Mouse (Mus musculus) myocyte (in vitro differentiated cells): ENCODE measurements around the gene Sf1. TPM values are rescaled to one million over a fixed set of nuclear protein-coding genes. Genes with fewer than 3 reads are reported as not detected.

Source experiments
- H3K27me3 ChIP-seq: one replicate; pipeline ENCODE4 v1.6.1; 2011; ENCODE audit not compliant: control insufficient read depth, insufficient read depth, insufficient read length
- H3K36me3 ChIP-seq: one replicate; pipeline ENCODE4 v1.6.1; 2011; ENCODE audit not compliant: control insufficient read depth, insufficient read depth
- H3K4me2 ChIP-seq: one replicate; pipeline ENCODE4 v1.6.1; 2011; ENCODE audit warnings: low read depth, control low read depth
- H3K4me3 ChIP-seq: one replicate; pipeline ENCODE4 v1.5.1; 2011; ENCODE audit warnings: mild to moderate bottlenecking, control low read depth, moderate library complexity
- H3K79me2 ChIP-seq: one replicate; pipeline ENCODE4 v1.6.1; 2011; ENCODE audit not compliant: control insufficient read depth, insufficient read depth
- H3ac ChIP-seq: one replicate; pipeline ENCODE4 v1.6.1; 2011; ENCODE audit not compliant: control insufficient read depth, insufficient read length
- CEBPB ChIP-seq: IDR thresholded peaks from 2 replicates; pipeline ENCODE4 v1.6.1; 2011; ENCODE audit warnings: mild to moderate bottlenecking, moderate library complexity; ENCODE audit not compliant: poor library complexity, insufficient read depth, severe bottlenecking
- E2F4 ChIP-seq: IDR thresholded peaks from one replicate; pipeline ENCODE4 v1.6.1; 2011; ENCODE audit warnings: mild to moderate bottlenecking, control low read depth, moderate library complexity; ENCODE audit not compliant: insufficient read depth
- MAX ChIP-seq: IDR thresholded peaks from one replicate; pipeline ENCODE4 v1.6.1; 2011; ENCODE audit warnings: low read depth, mild to moderate bottlenecking, control low read depth
- MYOD1 ChIP-seq, 3 experiments: IDR thresholded peaks; one replicate each; pipeline ENCODE4 v1.6.1; 2011; ENCODE audit warnings: control low read depth in 2 of 3, low read depth in 2 of 3, mild to moderate bottlenecking in 2 of 3, moderate library complexity in 1 of 3; ENCODE audit not compliant: insufficient read length in 2 of 3, control insufficient read depth in 1 of 3
- MYOG ChIP-seq, 3 experiments: IDR thresholded peaks; one replicate each; pipeline ENCODE4 v1.6.1; 2011; ENCODE audit warnings: control low read depth in 2 of 3, low read depth in 2 of 3, mild to moderate bottlenecking in 2 of 3; ENCODE audit not compliant: insufficient read length in 2 of 3, control insufficient read depth in 1 of 3, insufficient read depth in 1 of 3
- POLR2A ChIP-seq: IDR thresholded peaks from one replicate; pipeline ENCODE4 v1.6.1; 2011; ENCODE audit warnings: low read depth, mild to moderate bottlenecking, control low read depth, moderate library complexity; ENCODE audit not compliant: insufficient read length
- POLR2AphosphoS2 ChIP-seq: IDR thresholded peaks from one replicate; pipeline ENCODE4 v1.6.1; 2011; ENCODE audit warnings: low read depth, control low read depth; ENCODE audit not compliant: insufficient read length
- REST ChIP-seq: IDR thresholded peaks from one replicate; pipeline ENCODE4 v1.6.1; 2011; ENCODE audit warnings: mild to moderate bottlenecking, control low read depth, moderate library complexity; ENCODE audit not compliant: insufficient read depth, insufficient read length
- SRF ChIP-seq: IDR thresholded peaks from one replicate; pipeline ENCODE4 v1.6.1; 2011; ENCODE audit warnings: low read depth; ENCODE audit not compliant: control insufficient read depth, insufficient read length
- TCF12 ChIP-seq: IDR thresholded peaks from one replicate; pipeline ENCODE4 v1.6.1; 2011; ENCODE audit warnings: mild to moderate bottlenecking, control low read depth; ENCODE audit not compliant: poor library complexity, insufficient read depth, severe bottlenecking
- TCF3 ChIP-seq: IDR thresholded peaks from one replicate; pipeline ENCODE4 v1.6.1; 2011; ENCODE audit warnings: low read depth, control low read depth; ENCODE audit not compliant: insufficient read length
- USF1 ChIP-seq: IDR thresholded peaks from one replicate; pipeline ENCODE4 v1.6.1; 2011; ENCODE audit warnings: low read depth, mild to moderate bottlenecking, control low read depth, moderate library complexity
- polyA plus RNA-seq: library from polyadenylated mRNA; unstranded; fragments of >200 nt; fragmentation: generic; extraction: Trizol; gene quantifications from one replicate; pipeline ENCODE4 v1.2.1, GENCODE M21; 2012; ENCODE audit warnings: missing spikeins

The Sf1 gene
- polyA plus RNA-seq, 1 experiment: 131 TPM

DNA sequence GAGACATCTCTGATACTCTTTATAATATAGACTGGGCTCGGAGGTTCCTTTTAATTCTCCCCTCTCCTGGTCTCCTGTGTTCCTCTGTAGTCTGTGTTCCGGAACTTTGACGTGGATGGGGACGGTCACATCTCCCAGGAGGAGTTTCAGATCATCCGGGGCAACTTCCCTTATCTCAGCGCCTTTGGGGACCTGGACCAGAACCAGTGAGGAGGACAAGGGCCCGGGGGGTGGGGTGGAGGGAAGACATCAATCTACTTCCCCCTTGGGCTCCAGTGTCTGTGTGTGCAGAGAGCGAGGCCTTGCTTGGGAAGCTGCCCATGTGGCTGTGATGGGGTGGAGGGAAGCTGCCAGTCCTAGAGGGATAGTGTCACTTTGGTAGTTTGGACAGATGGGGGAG, 45.3 kb downstream of the Sf1 start:
- no peak for TF ChIP-seq POLR2A
- TF ChIP-seq REST: no peak
- no peak for TF ChIP-seq E2F4
- no peak for TF ChIP-seq CEBPB
- no peak for TF ChIP-seq TCF12
- TF ChIP-seq MYOD1 (IDR thresholded peaks at IDR 0.05; ENCODE audit: control insufficient read depth in 1 of 3, insufficient read length in 2 of 3, low read depth in 2 of 3): no peak
- TF ChIP-seq MYOG (IDR thresholded peaks at IDR 0.05; ENCODE audit: control insufficient read depth in 1 of 3, insufficient read depth in 1 of 3, insufficient read length in 2 of 3, low read depth in 2 of 3): no peak
- TF ChIP-seq SRF: no peak
- no peak for TF ChIP-seq MAX
- no peak for TF ChIP-seq USF1
- no peak for TF ChIP-seq TCF3
- no peak for TF ChIP-seq POLR2AphosphoS2
- H3K36me3 ChIP-seq: no peaks in the 10 kb centered on the region
- H3K4me3 ChIP-seq: no peak overlapping the region
- H3K4me2 ChIP-seq: no peak overlapping the region
- H3ac ChIP-seq: no peak overlapping the region
- peaks cover 64% of the 10 kb centered on the region for H3K27me3 ChIP-seq
- H3K79me2 ChIP-seq: no peaks in the 10 kb centered on the region

DNA sequence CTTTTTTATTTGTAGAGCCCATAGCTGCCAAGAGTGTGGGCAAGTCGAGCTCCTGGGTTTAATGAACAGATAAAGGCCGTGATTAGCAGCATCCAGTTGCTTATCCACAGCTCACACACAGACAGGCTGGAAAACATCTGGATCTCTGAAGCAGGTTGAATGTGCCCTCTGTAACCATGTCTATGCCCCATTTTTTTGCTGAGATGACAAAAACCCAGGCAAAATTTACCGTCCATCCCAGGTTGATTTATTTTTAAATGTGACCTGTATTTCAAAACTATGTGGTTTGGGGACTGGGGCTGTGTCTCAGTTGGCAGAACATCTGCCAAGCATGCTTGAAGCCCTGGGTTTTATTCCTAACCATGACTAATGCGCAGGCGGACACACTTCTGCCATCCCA, 45.7 kb downstream of the Sf1 start:
- Histone ChIP-seq H3K36me3 (no peaks in the 10 kb centered on the region), H3K4me3 (no peak overlapping the region), H3K4me2 (no peak overlapping the region), H3K79me2 (no peaks in the 10 kb centered on the region), H3K27me3 (peaks cover 63% of the 10 kb centered on the region), H3ac (no peak overlapping the region)
- TF ChIP-seq MYOG (IDR thresholded peaks at IDR 0.05; ENCODE audit: control insufficient read depth in 1 of 3, insufficient read depth in 1 of 3, insufficient read length in 2 of 3, low read depth in 2 of 3) (no peak), MAX (no peak), CEBPB (no peak), TCF12 (no peak), SRF (no peak)

DNA sequence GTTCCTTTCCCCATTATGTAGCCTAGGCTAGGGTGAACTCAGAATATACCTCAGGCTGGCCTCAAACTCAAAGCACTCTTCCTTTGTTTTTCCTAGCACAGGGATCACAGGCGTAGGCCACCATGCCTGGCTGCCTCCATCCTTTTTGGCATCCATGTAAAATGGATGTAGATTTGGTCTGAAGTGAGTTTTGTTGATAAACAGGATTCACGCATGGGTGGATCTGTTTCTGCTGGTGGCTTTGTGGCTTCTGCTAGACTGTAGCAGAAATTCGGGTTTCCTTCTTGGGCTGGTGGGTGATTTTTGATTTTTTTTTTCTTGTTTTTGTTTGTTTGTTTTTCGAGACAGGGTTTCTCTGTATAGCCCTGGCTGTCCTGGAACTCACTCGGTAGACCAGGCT, 46.4 kb downstream of the Sf1 start:
- TF ChIP-seq REST (no peak), USF1 (no peak), POLR2AphosphoS2 (no peak), CEBPB (no peak), SRF (no peak)
- Histone ChIP-seq H3K79me2 (no peaks in the 10 kb centered on the region), H3K36me3 (no peaks in the 10 kb centered on the region), H3K4me3 (no peak overlapping the region), H3K4me2 (no peak overlapping the region), H3K27me3 (peaks cover 60% of the 10 kb centered on the region), H3ac (no peak overlapping the region)

DNA sequence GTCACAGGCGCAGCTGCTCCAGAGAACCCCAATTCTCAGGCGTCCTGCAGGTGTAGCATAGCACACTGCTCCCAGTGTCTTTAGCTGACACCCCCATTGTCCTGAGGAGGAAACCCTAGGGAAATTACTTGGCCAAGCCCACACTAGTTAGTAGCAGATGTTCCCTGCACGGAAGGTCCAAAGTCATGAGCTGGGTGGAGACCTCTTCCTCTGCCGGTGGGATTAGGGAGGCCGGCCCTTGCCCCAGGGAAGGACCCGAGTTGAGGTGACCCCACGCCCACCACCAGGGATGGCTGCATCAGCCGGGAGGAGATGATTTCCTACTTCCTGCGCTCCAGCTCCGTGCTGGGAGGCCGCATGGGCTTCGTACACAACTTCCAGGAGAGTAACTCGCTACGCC, 49.3 kb downstream of the Sf1 start:
- H3K36me3 ChIP-seq: no peaks in the 10 kb centered on the region
- no peak overlapping the region for H3ac ChIP-seq
- H3K4me2 ChIP-seq: no peak overlapping the region
- H3K4me3 ChIP-seq: no peak overlapping the region
- H3K27me3 ChIP-seq: peaks cover 76% of the 10 kb centered on the region
- no peak for TF ChIP-seq POLR2AphosphoS2
- TF ChIP-seq TCF3: no peak
- TF ChIP-seq USF1: no peak
- TF ChIP-seq MYOD1 (IDR thresholded peaks at IDR 0.05; ENCODE audit: control insufficient read depth in 1 of 3, insufficient read length in 2 of 3, low read depth in 2 of 3): no peak
- no peak for TF ChIP-seq TCF12
- no peak for TF ChIP-seq CEBPB
- no peak for TF ChIP-seq REST
- no peak for TF ChIP-seq MYOG (IDR thresholded peaks at IDR 0.05; ENCODE audit: control insufficient read depth in 1 of 3, insufficient read depth in 1 of 3, insufficient read length in 2 of 3, low read depth in 2 of 3)
- no peak for TF ChIP-seq POLR2A
- no peak for TF ChIP-seq E2F4
- no peak for TF ChIP-seq SRF
- no peak for TF ChIP-seq MAX
- H3K79me2 ChIP-seq: no peaks in the 10 kb centered on the region

DNA sequence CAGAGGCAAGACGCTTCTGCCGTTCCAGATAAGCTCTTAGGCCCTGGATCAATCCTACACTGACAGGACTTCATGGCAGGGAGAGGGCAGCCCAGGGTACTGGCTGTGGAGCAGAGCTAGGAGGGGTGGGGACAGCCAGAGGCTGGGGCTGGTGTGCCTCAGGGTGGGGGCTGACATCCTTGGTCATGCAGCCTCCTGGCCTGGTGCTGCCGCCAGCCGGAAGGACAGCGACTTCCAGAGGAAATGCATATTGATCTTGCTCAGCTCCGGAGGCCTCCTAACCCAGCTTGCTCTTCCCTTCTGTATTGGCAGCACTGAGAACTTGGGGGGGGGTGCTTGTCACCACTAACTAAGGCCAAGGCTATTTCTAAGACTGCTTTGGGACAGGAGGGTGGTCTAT, 52.0 kb downstream of the Sf1 start:
- no peak for TF ChIP-seq CEBPB
- TF ChIP-seq SRF: no peak
- TF ChIP-seq USF1: no peak
- TF ChIP-seq MYOG (IDR thresholded peaks at IDR 0.05; ENCODE audit: control insufficient read depth in 1 of 3, insufficient read depth in 1 of 3, insufficient read length in 2 of 3, low read depth in 2 of 3): no peak
- no peak for TF ChIP-seq MYOD1 (IDR thresholded peaks at IDR 0.05; ENCODE audit: control insufficient read depth in 1 of 3, insufficient read length in 2 of 3, low read depth in 2 of 3)
- TF ChIP-seq E2F4: no peak
- TF ChIP-seq TCF12: no peak
- no peak for TF ChIP-seq MAX
- no peak for TF ChIP-seq POLR2A
- TF ChIP-seq POLR2AphosphoS2: no peak
- TF ChIP-seq REST: no peak
- no peak for TF ChIP-seq TCF3
- Histone ChIP-seq H3K4me2 (no peak overlapping the region), H3K27me3 (peaks cover 84% of the 10 kb centered on the region)

More for the DNA sequence above, 52.0 kb downstream of the Sf1 start:
- no peak overlapping the region for H3K4me3 ChIP-seq
- H3K79me2 ChIP-seq: no peaks in the 10 kb centered on the region
- no peaks in the 10 kb centered on the region for H3K36me3 ChIP-seq
- no peak overlapping the region for H3ac ChIP-seq
